Mouse (Mus musculus) kidney, adult 2 months (tissue): ENCODE data around the gene Galnt17. TPM values are rescaled to one million over a fixed set of nuclear protein-coding genes. Genes with fewer than 3 reads are reported as not detected.

Experiments used
- DNase-seq: peaks from one replicate; pipeline ENCODE4 v3.0.0; 2021
- H3K27ac ChIP-seq: fragments of 200-500 bp; 2 replicates; pipeline ENCODE4 v1.5.1; 2012; ENCODE audit warnings: low read depth, low read length, control low read depth, inconsistent platforms; ENCODE audit not compliant: insufficient read depth
- H3K27me3 ChIP-seq: fragments of 200-500 bp; replicated peaks from 2 replicates; pipeline ENCODE4 v1.6.1; 2012; ENCODE audit warnings: mild to moderate bottlenecking, moderate library complexity, low read length, inconsistent platforms; ENCODE audit not compliant: control insufficient read depth, insufficient read depth
- H3K36me3 ChIP-seq: fragments of 200-500 bp; 2 replicates; pipeline ENCODE4 v1.6.1; 2012; ENCODE audit warnings: mild to moderate bottlenecking, moderate library complexity, low read length, inconsistent platforms; ENCODE audit not compliant: control insufficient read depth, insufficient read depth
- H3K4me1 ChIP-seq: fragments of 200-500 bp; 2 replicates; pipeline ENCODE4 v1.6.1; 2011; ENCODE audit warnings: low read length; ENCODE audit not compliant: control insufficient read depth, insufficient read depth
- H3K4me3 ChIP-seq: fragments of 200-500 bp; 2 replicates; pipeline ENCODE4 v1.5.1; 2011; ENCODE audit warnings: mild to moderate bottlenecking, low read depth, low read length, control low read depth; ENCODE audit not compliant: insufficient read depth
- CTCF ChIP-seq: fragments of 200-500 bp; conservative IDR thresholded peaks from 2 replicates; pipeline ENCODE4 v1.5.1; 2011; ENCODE audit warnings: low read depth, mild to moderate bottlenecking, control low read depth, low read length, moderate library complexity, mixed read lengths; ENCODE audit not compliant: insufficient read depth, insufficient read length
- POLR2A ChIP-seq: fragments of 200-500 bp; IDR thresholded peaks from one replicate; pipeline ENCODE4 v1.6.1; 2011; ENCODE audit warnings: low read depth, low read length, control low read depth
- WGBS: fragments of 180-500 bp; shearing (Covaris S2); methylation state at CpG from one replicate; pipeline ENCODE4 v1.1.7; 2018; 5-methylcytosine and 5-hydroxymethylcytosine counted together
- polyA plus RNA-seq: library from polyadenylated mRNA; depleted of rRNA; stranded (reverse); fragments of >200 nt; gene quantifications from 2 replicates; pipeline ENCODE4 v1.2.3, GENCODE M21; 2012

Gene Galnt17
- polyA plus RNA-seq, 1 experiment: 0.50 TPM

- Histone ChIP-seq H3K27ac (no peak overlapping the region), H3K4me1 (no peaks in the 10 kb centered on the region), H3K36me3 (no peaks in the 10 kb centered on the region), H3K27me3 (no peaks in the 10 kb centered on the region), H3K4me3 (no peak overlapping the region)
- no peak for DNase-seq
- WGBS: 78% methylated on average over 5 of the region's 5 CpGs
- TF ChIP-seq CTCF: no peak
- no peak for TF ChIP-seq POLR2A
Observed at GRCm38 (mm10) chr5:131039611-131040313, 268.5 kb downstream of the Galnt17 start.

DNA sequence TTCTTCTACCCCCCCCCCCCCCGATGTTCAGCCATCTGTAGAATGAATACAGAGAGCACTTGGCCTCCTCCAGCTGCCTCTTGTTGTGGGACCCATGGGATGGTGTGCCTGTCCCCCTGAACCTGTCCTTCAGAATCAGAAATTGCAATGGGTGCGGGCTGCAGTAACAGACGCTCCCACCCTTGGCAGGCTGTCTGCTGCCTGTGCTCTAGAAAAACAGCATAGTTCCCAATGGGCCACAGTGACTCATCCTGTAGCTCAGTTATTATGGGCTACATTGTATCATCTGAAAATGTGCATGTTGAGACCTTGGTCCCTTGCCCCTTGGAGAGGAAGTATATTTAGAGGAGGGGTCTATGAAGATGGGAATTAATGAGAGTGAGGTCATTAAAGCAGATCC lies 283.8 kb downstream of the Galnt17 start:
- Histone ChIP-seq H3K4me3 (no peak overlapping the region), H3K36me3 (no peaks in the 10 kb centered on the region), H3K27ac (no peak overlapping the region), H3K4me1 (no peaks in the 10 kb centered on the region), H3K27me3 (no peaks in the 10 kb centered on the region)
- WGBS: 88% methylated on average over 3 of the region's 3 CpGs
- DNase-seq: no peak
- TF ChIP-seq CTCF: no peak
- no peak for TF ChIP-seq POLR2A

- H3K27me3 ChIP-seq: no peaks in the 10 kb centered on the region
- no peak overlapping the region for H3K4me3 ChIP-seq
- no peaks in the 10 kb centered on the region for H3K4me1 ChIP-seq
- no peaks in the 10 kb centered on the region for H3K36me3 ChIP-seq
- TF ChIP-seq POLR2A: no peak
- TF ChIP-seq CTCF: no peak
- H3K27ac ChIP-seq: no peak overlapping the region
- DNase-seq: no peak
- 67% methylated on average over 18 of the region's 18 CpGs for WGBS
Observed at GRCm38 (mm10) chr5:131022396-131022993, 285.8 kb downstream of the Galnt17 start.

DNA sequence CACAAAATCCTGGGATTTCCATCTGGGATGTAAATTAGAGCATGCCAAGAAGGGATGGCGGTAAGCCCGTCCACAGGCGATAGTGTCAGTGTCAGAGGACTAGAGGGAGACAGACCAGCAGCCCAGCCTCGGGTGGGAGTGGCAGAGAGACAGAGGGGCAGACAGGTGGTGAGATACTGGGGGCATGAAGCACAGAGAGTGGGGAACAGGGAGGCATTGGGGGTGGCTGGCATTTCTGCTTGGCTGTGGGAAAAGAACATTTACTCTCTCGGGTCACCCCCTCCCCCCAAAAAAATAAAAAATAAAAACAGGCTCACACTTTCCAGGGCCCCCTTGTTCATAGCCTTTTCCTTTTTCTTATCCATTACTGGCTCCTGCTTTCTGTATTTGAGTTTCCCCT lies 287.4 kb downstream of the Galnt17 start:
- 86% methylated on average over 5 of the region's 5 CpGs for WGBS

DNA sequence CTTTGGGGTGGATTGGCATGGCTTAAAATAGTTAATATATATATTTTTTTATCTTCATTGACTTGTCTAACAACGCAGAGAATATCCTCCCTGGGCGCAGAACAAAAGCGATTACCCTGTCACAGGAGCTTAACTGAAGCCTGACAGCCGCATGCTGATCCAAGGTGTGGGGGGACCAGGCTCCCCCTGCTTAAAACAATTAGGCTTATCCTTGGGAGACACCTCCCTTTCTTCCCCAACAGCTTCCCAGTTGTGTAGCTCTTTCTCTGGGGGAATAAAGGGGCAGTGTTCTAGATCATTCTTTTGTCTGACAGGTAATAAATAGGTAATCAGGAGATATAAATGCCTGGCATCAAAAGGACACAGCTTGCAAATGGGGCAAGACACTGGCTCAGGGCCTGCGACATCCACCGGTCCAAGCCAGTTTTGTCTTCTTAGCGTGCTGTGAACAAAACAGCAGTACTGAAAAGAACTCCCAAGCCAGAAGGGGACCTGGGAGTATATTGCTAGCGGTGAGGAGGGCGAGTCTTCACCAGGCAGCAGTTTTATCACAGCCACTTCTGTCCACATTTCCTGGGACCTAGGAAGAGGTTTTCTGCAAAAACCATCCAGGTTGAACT lies 288.8 kb downstream of the Galnt17 start:
- no peak overlapping the region for H3K4me3 ChIP-seq
- H3K27ac ChIP-seq: no peak overlapping the region
- DNase-seq: no peak
- no peaks in the 10 kb centered on the region for H3K4me1 ChIP-seq
- TF ChIP-seq POLR2A: no peak
- TF ChIP-seq CTCF: no peak
- 53% methylated on average over 9 of the region's 9 CpGs for WGBS
- H3K36me3 ChIP-seq: no peaks in the 10 kb centered on the region
- H3K27me3 ChIP-seq: no peaks in the 10 kb centered on the region

More for the DNA sequence above, 287.4 kb downstream of the Galnt17 start:
- no peaks in the 10 kb centered on the region for H3K27me3 ChIP-seq
- TF ChIP-seq CTCF: no peak
- no peak for TF ChIP-seq POLR2A
- H3K36me3 ChIP-seq: no peaks in the 10 kb centered on the region
- DNase-seq: no peak
- H3K27ac ChIP-seq: no peak overlapping the region
- H3K4me3 ChIP-seq: no peak overlapping the region
- no peaks in the 10 kb centered on the region for H3K4me1 ChIP-seq

GRCm38 (mm10) chr5:131016066-131016465 lies 292.2 kb downstream of the Galnt17 start:
- Histone ChIP-seq H3K36me3 (no peaks in the 10 kb centered on the region), H3K4me3 (no peak overlapping the region), H3K4me1 (no peaks in the 10 kb centered on the region), H3K27ac (no peak overlapping the region), H3K27me3 (no peaks in the 10 kb centered on the region)
- DNase-seq: no peak
- WGBS: 78% methylated on average over 4 of the region's 4 CpGs
- no peak for TF ChIP-seq CTCF
- no peak for TF ChIP-seq POLR2A

DNA sequence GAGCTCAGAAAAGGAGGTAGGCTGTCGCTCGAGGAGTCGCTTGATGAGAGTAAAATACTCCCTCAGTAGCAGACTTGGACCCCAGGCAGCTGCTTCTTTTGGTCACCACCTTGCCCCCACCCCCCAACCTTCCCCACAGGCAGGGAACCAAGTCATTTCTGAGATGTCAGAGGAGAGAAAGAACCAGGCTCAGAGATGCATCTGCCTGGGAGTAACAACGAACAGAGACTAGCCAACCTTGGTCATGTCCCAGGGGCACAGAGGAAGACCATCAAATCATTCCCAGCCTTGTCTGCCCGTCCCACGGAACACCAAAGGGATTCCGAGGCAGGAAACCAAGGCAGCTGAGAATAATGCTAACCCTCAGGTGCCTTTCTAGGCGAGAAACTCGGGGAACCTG lies 293.0 kb downstream of the Galnt17 start:
- no peak for TF ChIP-seq CTCF
- no peak for TF ChIP-seq POLR2A
- Histone ChIP-seq H3K27me3 (no peaks in the 10 kb centered on the region), H3K27ac (no peak overlapping the region), H3K4me3 (no peak overlapping the region), H3K4me1 (no peaks in the 10 kb centered on the region), H3K36me3 (no peaks in the 10 kb centered on the region)
- no peak for DNase-seq
- 71% methylated on average over 9 of the region's 9 CpGs for whole genome bisulfite sequencing
